Mouse (Mus musculus) lung, postnatal 14 days (tissue): ENCODE data around the gene Bmpr2.
"Not testable (repeated sequence)": the region's sequence is repeated elsewhere in the genome, so short reads cannot be mapped to it uniquely, and the experiment has no call there.

Experiments
- DNase-seq: peaks from one replicate; pipeline ENCODE4 v3.0.0; 2021

Gene Bmpr2

DNA sequence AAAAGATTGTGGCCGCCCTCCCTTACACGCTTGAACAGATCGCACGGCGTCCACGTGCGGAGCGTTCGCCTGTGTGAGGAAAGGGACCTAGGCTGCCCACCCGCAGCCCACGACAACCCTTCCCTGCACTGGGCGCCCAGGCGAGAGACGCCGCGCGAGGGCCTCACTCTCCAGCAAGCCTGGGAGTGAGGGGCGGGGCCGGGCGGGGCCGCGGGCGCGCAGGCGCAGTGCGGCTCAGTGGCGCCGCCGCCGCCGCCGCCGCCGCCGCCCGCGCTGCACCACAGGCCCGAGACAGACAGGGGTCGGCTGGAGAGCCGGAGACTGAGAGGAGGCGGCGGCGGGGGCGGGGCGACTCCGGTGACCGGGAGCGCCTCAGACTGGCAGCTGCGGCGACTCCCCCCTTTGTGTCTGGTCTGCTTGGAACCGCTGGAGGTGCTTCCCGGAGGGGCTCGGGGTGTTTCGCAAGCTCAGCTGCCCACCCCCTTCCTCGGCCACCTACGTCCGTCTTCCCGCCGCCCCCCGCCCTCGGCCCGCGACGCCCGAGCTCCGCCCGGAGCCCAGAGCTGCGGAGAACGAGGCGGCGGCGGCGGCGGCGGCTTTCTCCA is at the start of gene Bmpr2:
Bmpr2 (plus strand) TSS at position 237 of the 605 bp plus-strand sequence.
- DNase-seq: peak; percentile 92

DNA sequence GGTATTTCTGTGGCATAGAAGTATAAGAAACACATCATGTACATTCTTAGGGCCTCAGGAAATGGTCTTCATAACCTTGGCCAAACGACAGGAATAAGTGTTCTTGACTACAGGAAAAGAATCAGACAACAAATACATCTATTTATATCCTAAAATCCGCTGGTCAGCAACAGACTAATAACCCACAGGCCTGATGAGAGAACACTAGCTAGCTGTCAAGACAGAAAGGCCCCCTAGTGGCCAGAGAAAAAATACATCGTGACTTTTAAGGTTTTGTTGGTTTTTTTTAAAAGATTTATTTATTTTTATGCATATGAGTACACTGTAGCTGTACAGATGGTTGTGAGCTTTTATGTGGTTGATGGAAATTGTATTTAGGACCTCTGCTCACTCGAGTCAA is 43.3 kb upstream of the Bmpr2 start:
- peak; percentile 52 for DNase-seq

DNA sequence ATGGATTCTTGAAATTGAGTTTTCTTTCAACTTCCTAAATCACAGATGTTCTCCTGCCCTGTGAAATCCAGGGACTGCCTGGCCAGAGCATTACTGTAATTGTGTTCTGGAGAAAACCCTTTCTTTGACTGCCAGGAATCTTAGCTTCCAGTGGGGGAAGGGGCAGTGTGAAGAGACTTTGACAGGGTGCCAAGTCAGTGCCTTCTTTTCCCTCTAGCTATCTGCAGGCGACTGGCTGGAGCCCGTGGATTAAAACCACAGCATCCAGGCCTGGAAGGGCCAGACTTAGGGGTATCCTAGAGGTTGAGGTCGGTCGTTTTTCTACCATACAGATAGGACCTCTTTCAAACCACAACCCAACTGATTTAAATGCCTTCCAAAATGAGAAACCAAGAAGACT is 37.5 kb upstream of the Bmpr2 start:
- peak; percentile 49 for DNase-seq

DNA sequence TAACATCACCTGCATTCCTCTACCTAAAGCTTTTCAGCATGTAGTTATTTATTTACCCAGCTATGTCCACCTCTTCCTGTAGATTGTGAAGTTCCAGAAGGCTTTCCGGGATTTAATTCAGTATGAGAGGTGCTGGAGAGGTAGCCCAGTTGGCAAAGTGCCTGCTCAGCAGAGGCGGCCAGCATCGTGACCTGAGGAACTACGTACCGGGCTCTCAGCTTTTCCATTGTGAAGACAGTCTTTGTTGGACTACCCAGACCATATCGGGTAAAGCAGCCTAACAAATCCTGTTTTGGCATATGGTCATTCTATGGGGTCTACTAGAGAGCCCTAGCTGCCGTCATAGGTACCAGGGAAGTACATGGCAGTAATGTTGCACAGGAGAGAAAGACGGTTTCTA is 33.1 kb upstream of the Bmpr2 start:
- DNase-seq: peak; percentile 21

DNA sequence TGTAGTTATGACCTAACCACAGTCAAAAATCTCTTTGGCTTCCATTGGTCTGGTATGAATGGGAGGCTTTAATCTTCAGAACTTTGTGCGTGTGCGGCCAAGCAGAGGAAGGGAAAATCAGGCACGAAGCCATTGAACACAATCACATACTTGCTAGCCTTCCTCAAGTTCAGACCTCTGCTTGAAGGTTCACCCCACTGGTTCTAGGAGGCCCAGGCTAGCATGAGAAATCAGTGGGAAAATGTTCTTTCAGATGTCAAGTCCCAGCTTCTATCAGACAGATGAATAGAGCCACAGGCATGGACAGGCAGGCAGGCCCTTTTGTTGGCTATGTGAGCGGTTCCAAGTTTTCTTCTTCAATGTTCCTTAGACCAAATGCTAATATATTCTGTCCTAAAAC is 32.5 kb upstream of the Bmpr2 start:
- no peak for DNase-seq

DNA sequence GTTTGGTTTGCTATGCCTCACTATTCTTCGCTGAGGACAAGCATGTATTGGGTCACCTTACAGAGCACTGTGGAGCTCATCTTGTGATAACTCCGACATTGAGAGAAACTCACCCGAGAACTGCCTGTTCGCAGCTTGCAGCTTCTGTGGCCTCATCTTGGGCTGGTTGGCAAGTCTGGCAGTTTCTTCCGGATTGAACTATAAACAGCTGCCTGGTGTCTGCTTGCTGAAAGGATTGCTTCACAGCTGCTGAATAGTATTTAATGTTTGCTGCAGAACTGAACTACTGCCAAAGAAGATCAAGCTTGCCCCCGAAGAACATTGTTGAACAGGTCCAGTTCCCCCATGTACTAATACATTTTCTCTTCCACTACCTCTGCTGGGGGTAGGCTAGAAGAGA is 29.1 kb upstream of the Bmpr2 start:
- DNase-seq: peak; percentile 46

DNA sequence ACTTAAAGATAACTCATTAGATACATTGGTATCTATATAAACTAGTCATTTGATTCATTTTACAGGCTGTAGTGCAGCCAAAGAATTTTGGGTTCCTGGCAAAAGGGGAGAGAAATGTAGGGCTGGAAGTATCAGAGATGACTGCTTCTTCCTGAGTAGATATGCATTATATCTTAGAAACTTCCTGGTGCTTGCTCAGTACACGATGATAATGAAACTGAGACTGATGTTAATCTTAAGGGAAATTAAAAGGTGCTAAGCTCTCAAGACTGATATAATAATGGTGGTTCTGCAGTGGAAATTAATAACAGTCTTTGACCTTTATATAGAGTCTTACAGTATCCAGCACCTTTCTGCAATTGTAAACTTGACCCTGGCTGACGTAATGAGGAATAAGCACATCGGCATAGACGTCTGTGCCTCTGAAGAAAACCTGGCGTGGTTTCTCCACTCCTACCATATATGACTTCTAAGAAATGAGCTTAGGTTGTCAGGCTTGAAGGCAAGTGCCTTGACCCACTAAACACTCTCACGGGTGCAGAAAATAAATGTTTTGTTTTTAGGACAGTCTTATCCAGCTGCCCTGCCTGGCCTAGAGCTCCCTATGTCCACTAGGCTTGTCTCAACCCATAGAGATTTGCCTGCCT is 24.3 kb upstream of the Bmpr2 start:
- no peak for DNase-seq

DNA sequence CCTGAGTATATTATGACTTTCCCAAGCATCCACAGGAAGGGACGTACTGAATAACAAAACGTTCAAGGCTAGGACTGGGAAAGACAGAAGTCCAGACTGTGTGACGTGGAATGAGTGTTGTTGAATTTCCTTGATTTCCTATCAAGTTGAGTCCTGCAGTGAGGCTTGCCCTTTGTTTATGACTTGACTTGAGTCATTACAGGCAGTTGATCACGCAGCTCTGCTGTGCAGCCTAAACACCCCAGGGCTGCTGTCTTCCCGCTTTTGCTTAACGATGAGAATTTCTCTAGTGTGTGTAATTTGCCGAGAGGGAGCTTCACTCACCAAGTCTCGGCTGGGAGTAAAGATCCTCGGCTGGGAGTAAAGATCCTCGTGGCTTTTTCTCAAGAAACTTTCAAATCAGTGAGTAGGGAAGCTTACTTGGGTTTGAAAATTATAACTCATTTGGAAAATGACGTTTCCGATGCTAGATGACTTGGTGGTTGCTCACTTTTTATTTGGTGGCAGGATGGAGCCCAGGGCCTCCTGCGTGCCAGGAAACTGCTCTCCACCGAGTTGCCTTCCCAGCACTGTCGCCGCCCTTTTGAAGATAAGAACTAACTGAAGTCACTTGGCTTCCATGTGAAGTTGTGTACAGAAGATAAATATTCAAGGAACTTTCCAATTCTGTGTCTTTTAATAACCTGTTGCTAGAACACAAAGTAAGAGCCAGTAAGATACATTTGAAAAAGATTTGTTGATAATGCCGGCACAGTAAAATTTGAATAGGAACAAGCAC is 23.4 kb upstream of the Bmpr2 start:
- DNase-seq: peak; percentile 31

DNA sequence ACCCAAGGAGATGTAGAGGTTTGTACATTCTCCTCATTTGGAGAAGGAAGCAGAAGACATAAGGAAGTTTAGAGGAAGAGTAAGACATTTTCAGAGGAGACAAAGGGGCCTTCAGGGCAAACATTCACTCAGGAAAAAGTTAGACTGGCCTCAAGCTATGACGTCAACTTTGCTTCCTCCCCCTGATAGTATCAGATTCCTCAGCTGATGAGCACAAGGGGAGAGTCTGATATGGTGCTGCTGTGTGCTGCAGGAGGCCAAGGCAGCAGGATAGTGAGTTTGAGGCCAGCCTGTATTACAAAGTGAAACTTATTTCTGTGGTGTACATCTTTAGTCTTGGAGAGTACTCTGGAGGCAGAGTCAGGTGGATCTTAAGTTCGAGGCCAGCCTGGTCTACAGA is 14.2 kb upstream of the Bmpr2 start:
- peak; percentile 11 for DNase-seq

DNA sequence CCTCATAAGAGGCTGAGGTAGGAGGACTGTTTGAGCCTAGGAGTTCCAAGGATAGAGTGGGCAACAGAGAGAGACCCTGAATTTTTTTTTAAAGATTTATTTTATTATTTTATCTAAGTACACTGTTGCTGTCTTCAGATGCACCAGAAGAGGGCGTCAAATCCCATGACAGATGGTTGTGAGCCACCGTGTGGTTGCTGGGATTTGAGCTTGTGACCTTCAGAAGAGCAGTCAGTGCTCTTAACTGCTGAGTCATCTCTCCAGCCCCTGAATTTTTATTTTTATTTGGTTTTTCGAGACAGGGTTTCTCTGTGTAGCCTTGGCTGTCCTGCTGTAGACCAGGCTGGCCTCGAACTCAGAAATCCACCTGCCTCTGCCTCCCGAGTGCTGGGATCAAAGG is 13.5 kb upstream of the Bmpr2 start:
- DNase-seq: not testable (repeated sequence)

DNA sequence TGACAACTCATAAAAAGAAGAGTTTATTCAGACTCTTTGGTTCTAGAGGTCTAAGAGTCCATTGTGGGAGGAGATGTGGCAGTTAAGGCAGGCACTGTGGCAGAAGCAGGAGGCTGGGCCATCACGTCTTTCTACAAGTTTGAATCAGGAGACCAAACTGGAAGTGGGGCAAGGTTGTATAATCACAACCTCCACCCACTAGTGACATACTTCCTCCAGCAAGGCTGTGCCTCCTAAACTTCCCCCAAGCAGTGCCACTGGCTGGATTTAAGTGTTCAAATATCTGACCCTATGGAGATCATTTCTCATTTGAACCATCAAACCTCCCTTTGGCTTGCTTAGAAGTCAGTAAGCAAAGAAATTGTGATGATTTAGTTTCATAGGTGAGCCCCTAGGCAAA is 7.9 kb upstream of the Bmpr2 start:
- no peak for DNase-seq

DNA sequence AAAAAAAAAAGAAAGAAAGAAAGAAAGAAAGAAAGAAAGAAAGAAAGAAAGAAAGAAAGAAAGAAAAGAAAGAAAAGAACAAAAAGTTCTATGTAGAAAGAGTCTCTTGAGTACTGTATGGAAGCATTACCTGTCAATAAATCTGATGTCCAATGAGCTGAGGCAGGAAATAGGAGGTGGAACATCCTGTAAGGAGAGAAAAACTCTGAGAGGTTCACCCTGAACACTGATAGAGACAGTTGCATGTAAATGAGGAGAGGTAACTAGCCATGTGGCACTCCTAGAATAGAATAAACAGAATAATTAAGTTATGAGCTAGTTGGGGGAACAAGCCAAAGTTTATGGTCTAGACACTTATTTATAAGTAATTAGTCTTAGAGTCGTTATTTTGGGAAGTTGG is 4.9 kb upstream of the Bmpr2 start:
- DNase-seq: no peak

DNA sequence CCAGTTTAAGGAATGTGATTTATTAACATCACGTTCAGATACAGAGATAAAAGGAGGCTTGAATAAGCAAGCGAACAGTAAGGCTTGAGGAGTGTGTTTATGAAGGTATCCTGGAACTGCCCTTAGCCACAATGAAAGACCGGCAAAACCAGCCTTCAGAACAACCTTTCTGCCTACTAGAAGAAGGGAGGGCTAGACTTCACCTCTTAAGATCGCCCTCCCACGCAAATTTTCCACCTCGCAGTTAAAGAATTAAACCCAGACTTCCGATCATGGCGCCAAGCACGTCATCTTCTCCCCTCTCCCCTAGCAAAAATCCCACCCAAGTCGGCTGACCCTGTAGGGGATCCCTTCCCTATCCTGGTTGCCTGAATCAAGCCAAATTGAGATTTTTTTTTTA is 992 bp upstream of the Bmpr2 start:
- peak; percentile 42 for DNase-seq

DNA sequence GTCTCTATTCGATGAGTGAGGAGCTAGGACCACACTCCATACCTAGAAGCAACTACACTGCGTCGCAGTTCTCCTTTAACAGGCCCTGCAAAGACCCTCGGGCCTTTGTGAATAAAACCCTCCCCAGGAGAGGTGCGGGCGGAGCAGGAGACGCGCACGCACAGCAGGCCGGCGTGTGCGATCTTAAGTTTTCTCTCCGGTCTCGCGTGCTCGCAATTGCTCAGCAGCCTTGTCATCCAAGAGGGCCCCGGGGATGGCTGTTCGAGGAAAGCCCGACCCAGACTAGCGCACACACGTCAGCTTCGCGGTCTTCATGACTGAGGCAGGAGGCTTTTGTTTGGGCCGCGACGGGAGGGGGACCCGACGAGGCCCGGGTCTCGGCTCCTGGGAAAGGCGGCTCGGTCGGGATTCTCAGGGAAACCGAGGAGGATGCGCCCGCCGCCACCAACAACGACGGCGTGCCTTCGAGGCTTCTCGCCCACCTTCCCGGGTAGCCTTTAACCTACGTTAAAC is 493 bp upstream of the Bmpr2 start:
- peak; percentile 55 for DNase-seq

DNA sequence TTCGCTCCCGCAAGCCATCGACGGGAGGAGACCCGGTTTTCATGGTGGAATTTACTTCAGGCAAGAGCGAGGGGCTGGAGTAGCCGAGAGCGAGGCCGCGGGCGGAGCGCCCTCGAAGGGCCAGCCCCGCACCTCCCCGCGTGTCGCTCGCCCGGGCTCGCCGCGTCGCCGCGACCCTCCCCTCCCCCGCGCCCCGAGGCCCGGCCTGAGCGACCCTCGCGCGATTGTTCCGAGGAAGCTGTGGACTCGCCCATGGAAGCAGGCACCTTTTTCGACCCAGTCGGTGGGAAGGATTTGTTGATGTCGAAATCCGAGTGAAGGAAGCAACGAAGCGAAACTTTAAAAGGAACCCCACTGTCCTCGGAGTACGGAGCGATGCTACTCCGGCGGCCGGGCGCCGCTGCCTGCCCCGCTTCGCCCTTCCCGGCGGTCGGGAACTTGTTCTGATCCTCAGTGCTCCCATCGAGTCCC is 616 bp downstream of the Bmpr2 start:
- DNase-seq: peak; percentile 57

DNA sequence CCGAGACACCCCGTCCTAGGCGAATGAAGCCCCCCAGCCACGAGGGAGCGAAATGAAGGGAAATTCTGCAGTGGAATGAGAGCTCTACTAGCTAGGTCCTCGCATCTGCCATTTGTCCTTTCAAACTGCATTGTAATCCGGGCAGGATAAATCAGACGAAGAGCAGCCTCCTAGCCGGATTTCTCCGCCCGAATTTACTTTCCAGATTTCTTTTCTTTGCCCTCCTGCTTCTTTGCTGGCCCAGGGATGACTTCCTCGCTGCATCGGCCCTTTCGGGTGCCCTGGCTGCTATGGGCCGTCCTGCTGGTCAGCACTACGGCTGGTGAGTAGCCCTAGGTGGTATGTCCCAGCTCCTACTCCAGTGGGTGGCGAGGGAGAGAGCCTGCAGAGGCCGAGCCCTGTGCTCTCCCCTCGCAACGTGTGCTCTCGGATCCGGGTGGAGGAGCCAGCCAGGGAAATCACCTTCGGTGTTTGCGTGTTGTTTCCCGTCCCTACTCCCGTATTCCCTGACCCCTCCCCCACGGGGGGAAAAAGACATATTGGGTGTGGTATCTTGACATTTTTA is 1.3 kb downstream of the Bmpr2 start:
- peak; percentile 64 for DNase-seq

DNA sequence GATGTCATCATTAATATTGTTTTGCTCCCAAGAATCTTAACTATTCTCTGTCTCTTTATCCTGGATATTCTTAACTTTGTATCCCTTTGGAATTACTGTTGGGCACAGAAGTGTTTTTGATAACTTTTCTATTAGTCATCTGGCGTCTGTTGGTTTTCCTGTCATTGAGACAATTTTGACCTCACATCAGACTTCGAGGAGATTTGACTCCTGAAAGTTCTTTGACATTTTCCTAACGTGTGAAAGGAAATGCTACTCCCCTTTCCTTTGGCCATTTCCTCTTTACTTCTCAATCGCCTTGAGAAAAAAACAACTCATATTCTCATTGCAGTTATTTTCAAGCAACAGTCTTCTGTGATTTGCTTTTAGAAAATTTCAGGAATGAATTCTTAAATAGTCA is 2.1 kb downstream of the Bmpr2 start:
- no peak for DNase-seq

DNA sequence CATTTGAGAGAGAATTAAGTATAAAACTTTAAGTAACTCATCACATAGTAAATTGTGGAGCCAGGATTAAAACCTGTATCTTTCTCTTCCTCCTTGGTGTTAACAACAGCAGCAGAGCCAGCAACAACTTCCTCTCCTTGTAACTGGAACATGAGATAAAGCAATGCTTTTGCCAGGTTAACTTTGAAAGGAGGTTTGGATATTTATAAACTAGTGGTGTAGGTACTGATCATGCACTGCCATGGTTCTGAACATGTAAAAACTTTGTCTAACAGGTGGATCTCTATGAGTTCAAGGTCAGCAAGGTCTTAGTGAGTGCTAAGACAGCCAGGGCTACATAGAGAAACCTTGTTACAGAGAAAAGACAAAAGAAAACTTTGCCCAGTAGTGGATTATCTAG is 3.4 kb downstream of the Bmpr2 start:
- no peak for DNase-seq

DNA sequence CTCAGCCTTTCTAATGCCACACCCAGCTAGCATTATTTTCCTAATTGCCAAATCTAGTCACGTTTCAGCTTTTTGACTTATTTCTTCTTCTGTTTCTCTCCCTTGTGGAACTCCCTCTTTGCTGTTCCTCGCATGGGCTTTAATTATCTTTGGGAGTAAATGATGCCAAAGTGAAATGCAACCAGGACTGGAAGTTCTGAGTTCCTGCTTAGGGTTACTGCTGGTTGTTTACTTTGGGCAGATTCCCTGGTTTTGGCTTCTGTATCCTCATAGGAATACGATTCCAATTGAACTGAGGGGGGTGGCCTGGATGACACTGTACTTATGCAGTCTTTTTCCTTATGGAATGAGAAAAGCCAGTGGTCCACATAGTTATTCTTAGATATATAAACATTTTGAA is 8.7 kb downstream of the Bmpr2 start:
- DNase-seq: no peak

DNA sequence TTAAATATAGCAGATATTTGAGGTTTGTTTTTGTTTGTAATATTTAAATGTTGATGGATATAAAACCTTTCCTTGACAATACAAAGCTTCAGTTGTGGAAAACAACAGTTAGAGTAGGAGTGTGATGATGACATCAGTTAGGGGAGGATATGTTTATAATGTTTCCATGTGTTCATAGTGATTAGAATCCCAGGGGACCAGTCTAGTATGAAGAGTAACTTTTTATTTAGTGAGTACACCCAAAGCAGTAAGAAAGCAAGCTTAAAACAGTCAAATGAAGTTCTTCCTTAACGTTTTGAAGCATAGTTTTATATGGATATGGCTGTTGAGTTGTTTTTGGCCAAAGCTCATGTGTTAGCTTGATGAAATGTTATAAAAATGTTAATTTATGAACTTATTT is 17.9 kb downstream of the Bmpr2 start:
- DNase-seq: no peak

DNA sequence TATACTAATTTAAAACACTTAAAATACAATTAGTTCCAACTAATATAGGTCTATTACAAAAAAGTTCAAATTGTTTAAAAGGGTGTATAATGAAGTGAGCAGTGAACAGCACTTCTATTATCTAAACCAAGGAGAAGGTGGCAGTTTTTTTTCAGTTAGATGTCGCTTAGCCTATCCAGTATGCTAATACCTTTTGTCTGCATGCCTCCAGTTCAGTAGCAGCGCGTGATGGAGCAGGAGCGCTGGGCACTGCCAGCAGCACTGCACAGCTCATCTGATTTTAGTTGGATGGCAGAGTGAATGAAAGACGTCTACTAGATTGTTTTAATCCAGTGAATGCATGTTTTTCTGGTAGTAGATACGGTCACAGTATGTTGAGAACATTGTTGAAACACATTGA is 25.8 kb downstream of the Bmpr2 start:
- DNase-seq: no peak

DNA sequence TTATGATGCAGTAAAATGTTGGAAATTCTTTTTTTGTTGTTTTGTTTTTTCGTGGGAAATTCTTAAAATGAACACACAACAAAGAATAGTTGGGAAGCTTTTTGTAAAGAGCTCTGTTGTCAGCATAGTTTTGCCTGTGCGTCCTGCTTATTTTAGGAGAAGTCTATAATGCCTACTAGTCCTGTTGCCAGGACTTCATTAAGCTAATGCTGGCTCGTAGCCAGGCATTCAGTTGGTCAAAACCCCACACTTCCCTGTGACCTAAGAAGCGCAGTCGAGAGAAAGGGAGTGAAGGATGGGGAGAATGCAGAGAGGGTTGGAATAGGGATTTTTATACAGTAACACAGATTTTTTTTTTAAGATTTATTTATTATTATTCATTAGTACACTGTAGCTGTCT is 26.5 kb downstream of the Bmpr2 start:
- no peak for DNase-seq

DNA sequence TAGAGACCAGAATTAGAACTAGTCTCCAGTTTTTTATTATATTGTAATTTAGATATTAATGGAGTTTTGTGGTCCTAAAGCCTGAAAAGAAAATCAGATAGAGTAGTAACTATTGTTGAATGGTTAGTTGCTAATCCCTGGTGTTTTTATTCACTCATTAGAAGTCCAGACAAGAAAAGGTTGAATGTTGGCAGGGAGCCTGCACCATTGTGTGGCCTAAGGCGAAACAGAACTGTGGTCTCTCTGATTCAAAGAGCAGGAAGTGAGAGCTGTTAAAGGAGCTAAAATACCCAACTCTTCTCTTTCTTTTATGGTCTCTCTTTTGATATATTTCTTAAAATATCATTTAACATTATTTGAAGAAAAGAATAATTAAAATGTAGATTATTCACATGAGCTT is 32.1 kb downstream of the Bmpr2 start:
- DNase-seq: peak; percentile 67

DNA sequence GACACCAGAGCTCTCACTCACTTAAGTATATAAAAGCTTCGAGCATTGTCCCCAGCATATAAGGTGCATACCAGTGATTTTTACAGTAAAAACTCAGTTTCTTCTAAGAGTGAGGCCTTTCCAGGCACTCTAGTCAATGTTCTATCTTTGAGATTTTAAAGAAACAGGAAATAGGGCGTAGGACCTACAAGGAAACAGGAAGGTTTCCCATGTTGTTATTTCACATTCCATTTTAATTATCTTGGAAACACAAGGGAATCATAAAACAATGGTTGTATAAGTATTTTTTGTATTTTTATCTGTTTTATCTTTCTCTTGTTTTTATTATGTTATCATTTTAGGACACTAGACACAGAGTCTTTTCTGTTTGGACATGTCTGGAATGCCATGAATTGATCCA is 34.7 kb downstream of the Bmpr2 start:
- DNase-seq: no peak
